Comparison of ENCODE assay signal across 27 mouse cellular contexts in the genomic region with DNA sequence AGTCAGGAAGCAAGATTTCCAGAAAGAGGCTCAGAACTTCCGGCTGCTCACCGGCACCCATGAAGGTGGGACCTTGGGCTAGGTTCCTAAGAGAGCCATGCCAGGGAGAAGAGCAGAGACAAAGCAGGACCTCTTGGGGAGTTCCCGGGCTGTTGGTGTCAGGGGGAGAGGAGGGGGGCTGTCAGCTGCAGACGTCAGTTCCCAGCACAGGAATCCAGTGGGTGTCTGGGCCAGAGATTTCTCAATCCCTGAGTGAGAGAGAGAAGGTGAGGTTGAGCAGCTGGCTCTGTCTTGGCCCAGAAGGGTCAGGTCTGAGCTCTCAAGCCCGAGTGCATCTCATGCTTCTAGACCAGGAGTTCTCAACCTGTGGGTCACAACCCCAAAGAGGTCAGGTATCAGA. TPM values are rescaled to one million over a fixed set of nuclear protein-coding genes. Genes with fewer than 3 reads are reported as not detected.
DNase-seq lines count a peak whose midpoint lies in the region; ATAC-seq lines count a peak whose summit lies in the region.
"Had no signal": no experiment of that assay in that cellular context is flagged by ENCODE, and none has a peak within 500 bp of the region (broad histone marks: within the 10 kb centered on the region; RNA-seq: fewer than 3 reads in every experiment).

No protein-coding gene starts in this region.

- 71% methylated on average over 5 of the region's 5 CpGs for WGBS in hindbrain, embryonic 14.5 days

- no peaks in the 10 kb centered on the region for H3K36me3 ChIP-seq in hindbrain, embryonic 14.5 days (replicated peaks; ENCODE audit: control insufficient read depth, insufficient read depth)
- H3K36me3 ChIP-seq: heart, embryonic 12.5 days; heart, embryonic 15.5 days; hindbrain, embryonic 10.5 days; hindbrain, embryonic 13.5 days had no signal

- no peaks in the 10 kb centered on the region for H3K9me3 ChIP-seq in hindbrain, embryonic 14.5 days (ENCODE audit: control insufficient read depth, low read length)
- H3K9me3 ChIP-seq: heart, embryonic 15.5 days; hindbrain, embryonic 10.5 days; hindbrain, embryonic 13.5 days had no signal

- no peak overlapping the region for H3K27ac ChIP-seq in hindbrain, embryonic 14.5 days
- H3K27ac ChIP-seq: heart, adult 2 months; heart, embryonic 15.5 days; hindbrain, embryonic 10.5 days; hindbrain, embryonic 13.5 days; hindbrain, postnatal 0 days had no signal

- no peak overlapping the region for H3K9ac ChIP-seq in hindbrain, embryonic 14.5 days
- H3K9ac ChIP-seq: forebrain, postnatal 0 days; heart, embryonic 12.5 days; heart, embryonic 15.5 days; hindbrain, embryonic 13.5 days had no signal

- H3K4me2 ChIP-seq in hindbrain, embryonic 14.5 days (replicated peaks): no peak overlapping the region
- H3K4me2 ChIP-seq: heart, embryonic 12.5 days; heart, embryonic 15.5 days; hindbrain, embryonic 13.5 days had no signal

- peak; percentile 43 to 48 for DNase-seq in lung, adult 18-20 months
- DNase-seq in lung, postnatal 4 days: no peak
- DNase-seq in NIH3T3 (ENCODE audit: low read depth): peak; percentile 9
- DNase-seq in lung, postnatal 10 days: peak; percentile 36
- DNase-seq in lung, postnatal 36 days: peak; percentile 41
- no peak for DNase-seq in hindbrain, embryonic 14.5 days (ENCODE audit: low spot score)
- no peak for DNase-seq in ovary, adult 18-20 months (ENCODE audit: low spot score)
- DNase-seq: adrenal gland, adult 8-10 months; adrenal gland, postnatal 25 days; cerebellum, adult 11-12 months; cerebellum, adult 8-10 months; cerebellum, postnatal 14 days; forebrain, postnatal 0 days; gastrocnemius, postnatal 10 days; gastrocnemius, postnatal 36 days; heart, postnatal 10 days; heart, postnatal 36 days had no signal

- no peak for ATAC-seq in hindbrain, embryonic 14.5 days (ENCODE audit: low FRiP score)
- ATAC-seq: activated CD4-positive, CD25-positive, alpha-beta regulatory T cell, adult 4 months; CD4-positive, CD25-positive, alpha-beta regulatory T cell, adult 4 months; forebrain, embryonic 14.5 days; forebrain, postnatal 0 days; hindbrain, postnatal 0 days had no signal

- H3K4me3 ChIP-seq in hindbrain, embryonic 14.5 days (replicated peaks; ENCODE audit: low read length): no peak overlapping the region
- H3K4me3 ChIP-seq: heart, adult 2 months; heart, embryonic 12.5 days; heart, embryonic 15.5 days; hindbrain, embryonic 10.5 days; hindbrain, embryonic 13.5 days had no signal

- H3K27me3 ChIP-seq in hindbrain, embryonic 14.5 days (ENCODE audit: control insufficient read depth, insufficient read depth, low read length): no peaks in the 10 kb centered on the region
- H3K27me3 ChIP-seq: heart, embryonic 12.5 days; heart, embryonic 15.5 days; hindbrain, embryonic 13.5 days had no signal

- H3K4me1 ChIP-seq in hindbrain, embryonic 14.5 days (replicated peaks; ENCODE audit: control insufficient read depth, insufficient read depth, low read length): no peaks in the 10 kb centered on the region
- H3K4me1 ChIP-seq: heart, embryonic 15.5 days; hindbrain, embryonic 10.5 days had no signal

RNA-seq across cellular contexts. Expression of gene Chrdl2, which starts 27.7 kb away (rescaled TPM):
- polyA plus RNA-seq in hindbrain, embryonic 14.5 days (2014; fragmentation: Nextera tagmentation; extraction: Ambion mirVana): 0.31 and 0.67 TPM in 2 replicates
- polyA plus RNA-seq: activated CD4-positive, CD25-positive, alpha-beta regulatory T cell, adult 4 months; C2C12; CD4-positive, CD25-positive, alpha-beta regulatory T cell, adult 4 months; forebrain, embryonic 14.5 days had no signal

RNA-seq across cellular contexts. Expression of gene Rnf169, which starts 53.4 kb away (rescaled TPM):
- 5.3 and 5.8 TPM in 2 replicates for polyA plus RNA-seq in hindbrain, embryonic 14.5 days (2014; fragmentation: Nextera tagmentation; extraction: Ambion mirVana)

Comparison
In these comparisons a context has a peak if more than half of its experiments do, and no peak if none do; other contexts are left out.
1. DNase-seq: peak in lung, adult 18-20 months (2 of 2), NIH3T3 (single experiment), lung, postnatal 10 days (single experiment) and lung, postnatal 36 days (single experiment); none in lung, postnatal 4 days (0 of 2), hindbrain, embryonic 14.5 days (single experiment) and ovary, adult 18-20 months (single experiment).